Mouse (Mus musculus) bone marrow macrophage, adult 2 months (primary cell): ENCODE measurements around the gene Exoc3l4. TPM values are rescaled to one million over a fixed set of nuclear protein-coding genes. Genes with fewer than 3 reads are reported as not detected.

Experiments
- H3K27ac ChIP-seq: 2 replicates; pipeline ENCODE4 v1.5.1; 2012; ENCODE audit warnings: low read depth, low read length; ENCODE audit not compliant: insufficient read depth
- H3K4me1 ChIP-seq: 2 replicates; pipeline ENCODE4 v1.6.1; 2012; ENCODE audit warnings: low read length; ENCODE audit not compliant: control insufficient read depth, insufficient read depth
- H3K4me3 ChIP-seq: 2 replicates; pipeline ENCODE4 v1.5.1; 2012; ENCODE audit warnings: mild to moderate bottlenecking, low read length, moderate library complexity; ENCODE audit not compliant: insufficient read depth
- CTCF ChIP-seq: IDR thresholded peaks from 2 replicates; pipeline ENCODE4 v1.5.1; 2012; ENCODE audit warnings: low read depth, mild to moderate bottlenecking, low read length, moderate library complexity
- POLR2A ChIP-seq: IDR thresholded peaks from 2 replicates; pipeline ENCODE4 v1.6.1; 2012; ENCODE audit warnings: mild to moderate bottlenecking, low read depth, low read length, borderline replicate concordance
- polyA plus RNA-seq: library from polyadenylated mRNA; stranded (reverse); fragments of >200 nt; gene quantifications from 2 replicates; pipeline ENCODE4 v1.2.4, GENCODE M21; 2012; ENCODE audit not compliant: missing spikeins, insufficient read depth, insufficient read length

The Exoc3l4 gene
- polyA plus RNA-seq = 7.8 and 8.0 TPM in 2 replicates

GRCm38 (mm10) chr12:111416921-111417779, at the start of gene Exoc3l4:
Exoc3l4 (plus strand) TSS chr12:111417017.
- TF ChIP-seq POLR2A (no peak), CTCF (no peak)
- peak within 1 kb of the TSS; percentile 44 for H3K4me3 ChIP-seq
- H3K4me1 ChIP-seq = no peaks in the 10 kb centered on the region; the same call in 1 of the 2 replicates
- no peak within 1 kb of the TSS for H3K27ac ChIP-seq

- no peak overlapping the region for H3K27ac ChIP-seq
- H3K4me1 ChIP-seq = peaks cover 26% of the 10 kb centered on the region
- TF ChIP-seq CTCF (no peak), POLR2A (no peak)
- no peak overlapping the region for H3K4me3 ChIP-seq
These were observed 49.8 kb upstream of the Exoc3l4 start for GRCm38 (mm10) chr12:111367065-111367464.

- Histone ChIP-seq H3K4me3 (no peak overlapping the region), H3K27ac (no peak overlapping the region), H3K4me1 (peaks cover 26% of the 10 kb centered on the region)
- TF ChIP-seq POLR2A = no peak
- 0 out of 2 replicates have a peak, but pooled peaks have one; percentile 26 for TF ChIP-seq CTCF
These were observed 46.6 kb upstream of the Exoc3l4 start for GRCm38 (mm10) chr12:111370249-111370648.

GRCm38 (mm10) chr12:111371905-111372304, 44.9 kb upstream of the Exoc3l4 start:
- Histone ChIP-seq H3K4me1 (peaks cover 24% of the 10 kb centered on the region), H3K27ac (no peak overlapping the region), H3K4me3 (no peak overlapping the region)
- TF ChIP-seq POLR2A (no peak), CTCF (no peak)

GRCm38 (mm10) chr12:111373411-111373810, 43.4 kb upstream of the Exoc3l4 start:
- H3K4me1 ChIP-seq = peaks cover 24% of the 10 kb centered on the region
- no peak overlapping the region for H3K4me3 ChIP-seq
- no peak overlapping the region for H3K27ac ChIP-seq
- TF ChIP-seq POLR2A = no peak
- no peak for TF ChIP-seq CTCF

GRCm38 (mm10) chr12:111374727-111375126, 42.1 kb upstream of the Exoc3l4 start:
- TF ChIP-seq CTCF = no peak
- no peak for TF ChIP-seq POLR2A
- H3K27ac ChIP-seq = no peak overlapping the region
- H3K4me1 ChIP-seq = peaks cover 28% of the 10 kb centered on the region
- no peak overlapping the region for H3K4me3 ChIP-seq

GRCm38 (mm10) chr12:111375559-111375958, 41.3 kb upstream of the Exoc3l4 start:
- peak overlapping the region; percentile 1; the same call in 1 of the 2 replicates for H3K27ac ChIP-seq
- peaks cover 21% of the 10 kb centered on the region for H3K4me1 ChIP-seq
- H3K4me3 ChIP-seq = peak overlapping the region; percentile 94
- TF ChIP-seq POLR2A (no peak), CTCF (no peak)

- peak overlapping the region; percentile 94 for H3K4me3 ChIP-seq
- H3K27ac ChIP-seq = peak overlapping the region; percentile 1; the same call in 1 of the 2 replicates
- TF ChIP-seq CTCF (no peak), POLR2A (no peak)
- H3K4me1 ChIP-seq = peaks cover 16% of the 10 kb centered on the region
These were observed 40.8 kb upstream of the Exoc3l4 start for GRCm38 (mm10) chr12:111376053-111376452.

GRCm38 (mm10) chr12:111376826-111377331, 39.9 kb upstream of the Exoc3l4 start:
- TF ChIP-seq POLR2A (no peak), CTCF (no peak)
- Histone ChIP-seq H3K27ac (peak overlapping the region; percentile 87), H3K4me3 (peak overlapping the region; percentile 94), H3K4me1 (peaks cover 12% of the 10 kb centered on the region)

GRCm38 (mm10) chr12:111377376-111377973, 39.3 kb upstream of the Exoc3l4 start, which contains the start of gene Cdc42bpb:
Cdc42bpb (minus strand) TSS chr12:111377718.
- peak within 1 kb of the TSS; percentile 94 for H3K4me3 ChIP-seq
- H3K4me1 ChIP-seq = peaks cover 12% of the 10 kb centered on the region
- TF ChIP-seq CTCF (no peak), POLR2A (peak; percentile 85)
- peak within 1 kb of the TSS; percentile 87 for H3K27ac ChIP-seq
